Mouse (Mus musculus) bone marrow macrophage, adult 2 months (primary cell): ENCODE measurements around the gene Acvr1.

ENCODE experiments used
- CTCF ChIP-seq: IDR thresholded peaks from 2 replicates; pipeline ENCODE4 v1.5.1; 2012; ENCODE audit warnings: low read depth, mild to moderate bottlenecking, low read length, moderate library complexity
- POLR2A ChIP-seq: IDR thresholded peaks from 2 replicates; pipeline ENCODE4 v1.6.1; 2012; ENCODE audit warnings: mild to moderate bottlenecking, low read depth, low read length, borderline replicate concordance

DNA sequence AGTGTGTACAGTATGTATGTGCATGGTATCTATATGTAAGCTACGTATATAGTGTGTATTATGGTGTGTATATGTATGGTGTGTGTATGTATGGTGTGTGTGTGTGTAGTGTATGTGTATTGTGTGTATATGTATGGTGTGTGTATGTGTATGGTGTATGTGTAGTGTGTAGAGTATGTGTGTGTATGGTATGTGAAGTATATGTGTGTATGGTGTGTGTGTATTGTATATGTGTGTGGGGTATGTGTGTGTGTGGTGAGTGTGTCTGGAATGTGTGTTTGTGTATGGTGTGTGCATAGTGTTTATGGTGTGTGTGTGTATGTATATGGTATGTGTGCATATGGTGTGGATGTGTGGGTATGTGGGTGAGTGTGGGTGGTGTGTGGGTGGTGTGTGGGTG, 23.1 kb upstream of the Acvr1 start:
- TF ChIP-seq CTCF: no peak
- no peak for TF ChIP-seq POLR2A
